Mouse (Mus musculus) gastrocnemius, postnatal 14 days (tissue): ENCODE measurements around the gene Vstm2l. TPM values are rescaled to one million over a fixed set of nuclear protein-coding genes. Genes with fewer than 3 reads are reported as not detected.

Source experiments
- DNase-seq: peaks from one replicate; pipeline ENCODE4 v3.0.0; 2021; ENCODE audit warnings: mixed read lengths
- intact Hi-C: fragments of 180-260 bp; cut with DNase I; formaldehyde crosslinking; loops from one replicate; pipeline ENCODE4 v1.15.1; 2025; ENCODE audit warnings: low total_unique reads
- total RNA-seq, 2 experiments: library from RNA; stranded (reverse); gene quantifications; 2 replicates each; pipeline ENCODE4 v1.2.3; 2021

The Vstm2l gene
- total RNA-seq, 2 experiments from 2014 or later = not detected

DNA sequence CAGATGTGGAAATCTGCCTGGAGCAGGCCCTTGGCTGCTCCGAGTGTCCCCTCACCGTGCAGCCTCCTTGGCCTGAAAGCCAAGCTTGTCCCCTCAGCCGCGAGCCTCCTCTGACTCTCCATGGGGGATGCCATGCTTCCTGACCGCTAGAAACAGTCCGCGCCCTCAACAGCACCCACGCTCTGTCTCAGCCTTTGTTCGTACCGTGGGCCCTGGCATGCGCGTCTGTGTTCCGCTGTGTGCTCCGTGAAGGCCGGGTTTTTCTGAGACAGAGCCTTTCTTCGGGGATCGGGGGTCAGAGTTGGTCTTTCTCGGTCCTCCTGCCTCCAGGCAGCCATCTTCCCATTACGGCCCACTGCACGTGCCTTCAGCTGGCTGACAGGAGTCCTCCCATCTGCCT lies 12.9 kb downstream of the Vstm2l start:
- DNase-seq = no peak
- intact Hi-C loops = no loop called here

DNA sequence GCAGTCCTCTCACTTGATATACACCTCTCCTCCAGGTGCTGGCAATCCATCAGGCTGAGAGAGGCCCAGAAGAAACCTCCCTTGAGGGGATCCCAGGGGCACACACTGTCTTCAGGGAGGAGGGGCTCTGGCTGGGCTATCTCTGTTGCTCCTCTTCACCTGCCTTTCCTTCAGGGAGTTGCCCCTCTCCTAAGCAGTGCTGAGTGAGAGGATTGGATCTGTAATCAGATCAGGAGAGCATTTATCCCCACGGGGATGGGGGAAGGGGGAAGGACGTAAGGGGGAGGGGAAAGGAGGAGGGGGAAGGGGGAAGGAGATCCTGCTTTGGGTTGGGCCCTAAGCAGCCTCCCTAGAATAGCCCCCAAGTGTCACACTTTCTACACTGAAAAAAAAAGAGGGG lies 13.4 kb downstream of the Vstm2l start:
- DNase-seq = no peak
- intact Hi-C loops = no loop called here

DNA sequence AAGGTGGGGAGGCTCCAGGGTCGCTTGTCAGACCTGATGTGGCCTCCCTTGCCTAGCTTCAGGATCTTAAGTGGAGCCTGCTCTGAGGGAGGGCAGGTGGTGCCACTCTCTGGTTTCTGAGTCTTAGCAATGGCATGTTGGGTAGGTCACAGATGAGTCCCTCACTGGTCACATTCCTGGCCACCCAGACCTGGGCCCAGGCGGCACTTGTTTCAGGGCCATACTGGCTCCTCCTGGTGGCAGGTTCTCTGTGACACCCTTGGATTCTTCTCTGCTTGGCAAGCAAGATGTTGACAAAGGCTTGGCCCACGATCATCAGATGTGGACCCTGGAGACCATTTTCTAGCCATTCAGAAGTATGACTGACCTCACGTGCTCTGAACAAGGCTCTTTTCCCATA lies 18.2 kb downstream of the Vstm2l start:
- intact Hi-C loops = no loop called here
- DNase-seq = no peak

DNA sequence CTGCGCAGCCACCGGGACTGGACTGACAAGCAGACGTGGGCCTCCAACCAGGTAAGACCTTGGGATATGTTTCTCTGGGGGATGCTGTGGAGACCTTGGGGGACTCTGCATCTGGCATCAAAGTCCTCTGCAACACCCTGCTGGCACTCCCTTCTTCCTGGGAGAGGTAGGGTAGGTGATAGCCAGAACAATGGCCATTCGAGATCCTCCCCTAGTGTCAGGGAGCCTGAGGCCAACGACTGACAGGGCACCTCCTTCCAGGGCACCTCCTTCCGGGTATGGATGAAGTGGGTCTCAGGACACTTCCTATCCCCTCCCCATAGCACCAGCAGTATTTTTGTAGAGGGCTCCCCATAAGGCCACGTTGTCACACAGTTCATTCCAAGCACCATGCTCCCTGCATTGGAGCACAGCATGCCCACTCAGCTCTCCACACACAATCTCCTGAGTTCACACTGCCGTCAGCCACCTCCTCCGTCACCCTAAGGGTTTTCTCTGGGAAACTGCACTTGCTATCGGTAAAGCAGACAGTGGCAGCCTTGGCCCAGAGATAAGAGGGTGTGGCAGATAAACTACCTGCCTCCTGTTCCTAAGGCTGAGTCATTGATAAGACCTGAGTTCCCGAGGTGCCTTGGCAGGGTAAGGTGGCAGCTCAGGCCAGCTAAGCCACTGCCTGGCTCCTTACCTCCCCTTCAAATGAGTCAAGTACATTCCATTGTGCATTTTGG lies 21.2 kb downstream of the Vstm2l start:
- intact Hi-C loops = no loop called here

DNA sequence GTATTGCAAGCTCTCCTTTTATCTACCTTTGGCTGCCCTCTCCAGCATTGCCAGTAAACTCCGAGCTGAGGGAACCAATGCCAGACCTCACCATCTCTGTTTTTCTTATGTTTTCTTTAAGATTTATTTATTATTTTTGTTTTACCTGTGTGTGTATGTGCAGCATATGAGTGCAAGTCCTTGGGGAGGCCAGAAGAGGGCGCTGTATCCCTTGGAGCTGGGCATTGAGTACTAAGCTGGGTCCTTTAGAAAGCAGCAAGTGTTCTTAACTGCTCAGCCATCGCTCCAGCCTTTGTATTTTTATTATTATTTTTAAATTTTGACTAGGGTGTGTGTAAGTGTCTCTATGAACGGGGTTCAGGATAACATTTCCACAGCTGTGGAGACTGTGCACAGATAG lies 22.2 kb downstream of the Vstm2l start:
- no peak for DNase-seq
- intact Hi-C loops = no loop called here

More for the DNA sequence above, 21.2 kb downstream of the Vstm2l start:
- no peak for DNase-seq

DNA sequence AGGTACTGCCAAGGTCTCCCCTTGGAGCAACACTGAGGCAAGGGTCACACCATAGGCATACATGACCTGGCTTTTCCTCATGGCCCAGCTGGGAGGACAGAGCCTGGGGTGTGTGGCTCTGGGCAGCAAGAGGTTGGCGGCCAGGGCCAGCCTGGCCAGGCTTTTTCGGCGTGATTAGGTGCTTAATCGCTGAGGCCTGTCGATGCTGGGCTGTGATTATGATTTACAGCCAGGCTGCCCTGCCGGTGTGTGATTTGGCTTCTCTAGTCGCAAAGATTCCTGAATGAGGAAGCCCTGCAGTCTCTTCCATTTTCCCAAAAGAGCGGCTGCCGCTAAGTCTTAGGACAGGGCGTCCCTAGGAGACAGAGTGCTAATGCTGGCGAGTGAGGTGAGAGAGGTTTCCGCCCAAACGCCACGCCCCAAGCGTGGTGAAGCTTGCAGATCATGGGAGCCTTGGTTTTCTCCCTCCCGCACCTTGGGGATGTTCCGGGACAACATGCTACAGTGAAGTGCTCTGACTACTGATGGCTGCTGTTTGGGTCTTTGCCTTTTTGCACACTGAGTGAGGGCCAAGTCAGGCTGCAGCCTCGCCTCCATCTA lies 26.2 kb downstream of the Vstm2l start:
- intact Hi-C loops = no loop called here
- DNase-seq = no peak

DNA sequence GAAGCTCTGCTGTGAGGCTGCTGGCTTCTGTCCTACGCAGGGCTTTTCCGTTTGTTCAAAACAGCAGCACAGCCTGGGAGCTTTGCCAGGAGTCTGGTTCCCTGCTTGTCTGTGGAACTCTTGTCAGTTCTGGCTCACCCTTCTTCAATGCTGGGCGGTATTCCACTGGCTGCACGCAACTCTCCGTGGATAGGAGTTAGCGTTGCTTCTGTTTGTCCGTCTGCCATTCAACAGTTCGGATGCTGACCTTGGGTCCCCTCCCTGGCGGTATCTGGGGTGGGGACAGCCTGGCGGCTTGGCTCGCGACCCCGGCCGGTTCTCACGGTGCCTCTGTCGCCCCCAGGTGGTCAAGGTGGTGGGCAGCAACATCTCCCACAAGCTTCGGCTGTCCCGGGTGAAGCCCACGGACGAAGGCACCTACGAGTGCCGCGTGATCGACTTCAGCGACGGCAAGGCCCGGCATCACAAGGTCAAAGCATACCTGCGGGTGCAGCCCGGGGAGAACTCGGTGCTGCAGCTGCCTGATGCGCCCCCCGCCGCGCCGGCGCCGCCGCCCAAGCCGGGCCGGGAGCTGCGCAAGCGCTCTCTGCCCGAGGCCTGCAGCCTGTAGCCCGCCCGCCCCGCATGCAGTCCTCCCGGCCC lies 29.2 kb downstream of the Vstm2l start:
- intact Hi-C loops = loop anchor here (2.0 kb wide), 1 partner anchor 309 kb away; no protein-coding TSS in a partner anchor
- DNase-seq = peak; percentile 76

DNA sequence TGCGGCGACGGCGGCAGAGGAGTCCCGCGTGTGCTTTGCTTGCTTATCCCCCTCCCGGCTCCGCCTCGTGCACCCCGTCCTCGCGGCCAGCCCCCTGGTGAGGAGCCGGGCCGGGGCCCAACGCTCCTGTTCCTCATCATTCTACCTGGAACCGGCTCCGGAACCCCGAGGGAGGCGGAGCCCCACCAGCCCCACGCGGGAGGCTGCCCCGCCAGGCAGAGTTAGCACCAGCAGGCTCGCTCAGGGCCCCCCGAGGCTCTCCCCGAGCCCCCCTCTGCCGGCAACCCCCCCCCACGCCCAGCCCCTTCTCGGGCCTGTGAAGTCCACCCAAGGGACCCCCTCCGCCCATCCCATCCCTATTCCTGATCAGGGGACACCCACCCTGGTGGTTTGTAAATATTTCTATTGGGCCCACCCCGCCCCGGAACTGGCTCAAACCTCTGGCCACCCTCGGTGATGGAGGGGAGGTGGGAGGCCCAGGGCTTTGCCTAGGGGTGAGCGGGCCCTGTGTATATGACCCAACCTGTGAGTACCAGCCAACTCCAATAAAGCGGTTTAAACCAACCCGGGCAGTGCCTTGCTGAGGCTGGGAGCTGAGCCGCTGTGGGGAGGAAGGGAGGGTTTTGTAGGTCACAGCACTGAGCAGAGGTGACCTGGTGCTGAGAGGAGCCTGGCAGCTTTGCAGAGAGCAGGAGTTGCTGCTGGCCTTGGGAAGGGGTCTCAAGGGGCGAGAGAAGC lies 29.9 kb downstream of the Vstm2l start:
- DNase-seq = no peak
- intact Hi-C loops = loop anchor here (2.0 kb wide), 1 partner anchor 310 kb away; no protein-coding TSS in a partner anchor

DNA sequence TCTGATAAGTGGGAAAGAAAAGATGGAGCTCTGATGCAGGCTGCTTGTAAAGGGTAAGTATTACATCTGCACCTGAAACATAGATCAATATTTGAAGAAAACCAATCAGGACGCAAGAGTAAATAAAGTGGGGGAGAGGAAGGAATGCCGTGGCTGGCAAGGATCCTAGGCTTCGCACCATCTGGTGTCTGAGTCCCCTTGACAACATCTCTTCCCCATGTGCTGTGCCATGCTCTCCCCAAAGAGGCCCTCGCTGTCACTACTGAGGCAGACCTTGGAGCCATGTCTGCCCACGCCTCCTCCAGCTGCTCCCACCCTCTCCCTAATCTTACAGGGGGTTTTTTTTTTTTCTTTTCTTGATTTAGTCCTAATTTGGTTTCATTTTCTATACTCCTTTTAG lies 39.5 kb downstream of the Vstm2l start:
- no peak for DNase-seq
- intact Hi-C loops = no loop called here

DNA sequence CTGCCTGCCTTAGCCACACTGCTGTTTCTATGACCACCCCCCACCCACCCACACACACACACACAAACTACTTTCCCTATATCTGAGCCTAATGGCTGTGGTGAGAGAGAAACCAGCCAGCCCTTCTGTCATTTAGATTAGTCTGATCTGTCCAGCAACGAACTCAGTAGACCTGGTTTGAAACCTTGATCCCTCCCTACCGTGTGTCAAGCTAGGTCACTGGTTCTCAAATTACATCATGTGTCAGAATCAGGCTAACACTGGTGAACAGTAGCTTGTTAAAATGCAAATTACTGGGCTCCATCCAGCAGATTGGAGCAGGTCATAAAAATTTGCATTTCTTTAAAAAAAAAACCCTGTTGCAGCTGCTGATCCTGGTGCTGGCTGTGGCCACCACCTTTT lies 43.3 kb downstream of the Vstm2l start:
- intact Hi-C loops = no loop called here
- DNase-seq = no peak

DNA sequence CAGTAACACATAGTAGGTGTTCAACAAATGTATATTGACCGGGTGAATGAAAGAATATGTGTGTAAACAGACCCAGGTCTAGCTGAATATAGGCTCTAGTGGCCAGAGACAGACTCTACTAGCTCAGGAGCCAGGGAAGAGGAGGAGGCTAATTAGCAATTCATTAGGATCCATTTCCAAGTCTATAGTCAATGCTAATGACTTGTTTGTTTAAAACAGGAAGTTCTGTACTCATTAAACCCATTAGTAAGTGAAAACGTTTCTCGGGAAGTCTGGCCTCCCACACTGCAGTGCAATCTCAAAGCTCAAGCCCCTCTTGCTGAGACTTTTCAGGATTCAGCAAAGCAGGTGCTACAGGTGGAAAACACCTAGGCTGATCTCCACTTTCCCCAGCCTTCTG lies 53.4 kb downstream of the Vstm2l start:
- no peak for DNase-seq
- intact Hi-C loops = no loop called here

DNA sequence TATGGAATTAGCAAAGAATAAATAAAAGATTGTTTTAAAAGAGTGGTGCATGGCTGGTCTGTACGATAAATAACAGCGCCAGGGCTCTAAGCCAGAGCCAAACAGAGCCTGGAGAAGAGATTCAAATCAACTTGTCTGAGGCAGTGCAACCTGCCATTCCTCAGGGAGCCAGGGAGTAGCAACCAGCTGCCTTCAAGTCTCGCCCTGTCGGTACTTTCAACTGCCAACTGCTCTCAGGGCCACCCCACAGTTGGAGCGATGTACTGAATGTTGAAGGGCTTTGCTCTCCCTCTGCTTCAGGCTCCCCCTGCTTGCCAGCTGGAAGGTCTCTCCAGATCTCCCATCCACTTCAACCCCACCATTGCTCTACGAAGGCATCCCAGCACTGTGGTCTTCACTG lies 55.7 kb downstream of the Vstm2l start:
- intact Hi-C loops = no loop called here
- no peak for DNase-seq

DNA sequence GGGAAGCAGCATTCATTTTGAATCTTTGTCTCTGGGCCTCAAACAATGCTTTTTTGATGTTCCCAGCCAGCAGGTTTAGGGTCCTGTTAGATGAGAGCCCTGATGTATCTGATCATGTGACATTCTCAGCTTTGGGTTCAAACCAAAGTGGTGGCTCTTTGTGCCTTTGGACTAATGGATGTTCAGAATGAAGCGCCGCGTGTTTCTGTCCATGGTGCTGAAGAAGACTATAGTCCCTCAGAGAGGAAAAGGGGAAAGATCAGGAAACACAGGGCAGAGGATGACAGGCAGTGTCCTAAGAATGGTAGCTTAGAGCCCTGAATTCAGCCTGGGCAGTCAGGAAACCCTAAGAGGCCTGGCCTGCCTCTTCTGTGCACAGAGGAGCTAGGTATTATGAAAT lies 56.2 kb downstream of the Vstm2l start:
- intact Hi-C loops = no loop called here
- peak; percentile 38 for DNase-seq

DNA sequence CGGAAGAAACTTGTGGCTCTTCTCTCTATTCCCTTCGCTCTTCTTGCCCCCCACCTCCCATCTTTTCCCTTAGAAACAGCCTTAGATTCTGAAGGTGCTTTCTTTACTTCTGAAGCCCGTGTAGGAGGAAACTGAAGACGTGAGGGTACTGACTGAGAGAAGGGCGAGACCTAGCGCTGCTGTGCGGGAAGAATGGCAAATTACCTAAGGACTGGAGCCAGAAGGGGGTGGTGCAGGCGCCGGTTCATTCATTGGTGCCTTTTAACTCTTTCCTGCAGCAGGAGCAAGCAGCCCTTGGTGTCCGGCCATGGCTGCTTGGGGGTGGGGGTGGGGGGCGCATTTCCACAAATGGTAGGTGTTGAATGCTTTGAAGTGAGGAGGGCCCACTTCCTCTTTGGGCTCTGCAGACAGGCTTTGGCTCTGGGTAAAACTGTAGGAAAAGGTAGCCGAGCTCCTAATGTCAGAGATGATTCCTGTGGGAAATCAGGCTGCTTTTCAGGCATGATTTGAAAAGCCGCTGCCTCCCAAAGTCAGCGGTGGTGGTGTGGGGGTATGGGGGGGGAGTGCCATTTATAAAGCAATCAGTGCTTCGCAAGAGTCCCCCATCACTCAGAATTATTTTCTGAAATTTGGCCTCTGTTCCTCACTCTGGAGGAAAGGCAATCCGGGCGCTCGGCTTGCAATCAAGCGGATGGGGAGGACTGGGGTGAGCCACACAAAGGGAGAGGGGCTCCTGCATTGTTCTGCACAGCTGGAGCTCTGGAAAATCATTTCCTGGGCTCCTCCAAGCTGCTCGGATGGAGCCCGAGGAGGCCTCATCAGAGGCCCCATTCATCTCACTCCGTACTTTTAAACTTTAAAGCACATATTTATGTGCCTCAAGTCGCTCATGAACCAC lies 60.4 kb downstream of the Vstm2l start:
- no peak for DNase-seq
- intact Hi-C loops = no loop called here

DNA sequence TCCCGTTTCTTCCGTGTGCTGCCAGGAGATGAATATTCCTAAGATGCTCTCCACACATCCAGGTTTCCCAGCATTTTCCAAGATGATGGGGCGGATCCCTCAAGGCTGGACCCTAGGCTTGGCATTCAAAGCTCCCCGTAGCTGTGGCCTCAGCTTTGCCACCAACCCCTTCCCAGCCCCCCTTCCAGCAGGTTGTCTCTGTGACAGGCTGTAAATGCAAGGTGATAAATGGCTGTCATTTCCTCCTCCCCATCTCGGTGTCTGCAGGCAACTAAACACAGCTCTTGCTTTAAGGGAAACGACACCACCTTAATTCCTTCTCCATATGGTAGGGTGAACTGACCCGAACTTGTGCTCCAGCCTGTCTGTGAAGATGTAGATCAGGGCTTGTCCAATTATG lies 61.1 kb downstream of the Vstm2l start:
- no peak for DNase-seq
- intact Hi-C loops = no loop called here

DNA sequence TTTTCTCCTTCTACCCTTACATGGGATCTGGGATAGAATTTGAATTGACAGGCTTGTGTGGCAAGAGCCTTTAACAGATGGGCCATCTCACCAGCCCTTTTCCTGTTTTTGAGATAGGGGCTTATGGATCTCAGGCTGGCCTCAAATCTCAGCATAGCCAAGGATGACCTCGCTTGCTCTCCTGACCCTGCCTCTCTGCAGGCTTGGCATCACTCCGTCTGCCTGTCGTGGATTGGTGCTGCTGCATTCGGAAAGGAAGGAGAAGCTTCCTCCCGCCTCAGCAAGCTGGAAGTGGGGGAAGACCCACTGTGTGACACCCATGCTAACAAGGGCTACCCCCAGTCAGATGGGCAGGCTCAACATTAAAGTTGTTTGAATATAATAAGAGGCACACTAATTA lies 64.8 kb downstream of the Vstm2l start:
- intact Hi-C loops = no loop called here
- DNase-seq = no peak

DNA sequence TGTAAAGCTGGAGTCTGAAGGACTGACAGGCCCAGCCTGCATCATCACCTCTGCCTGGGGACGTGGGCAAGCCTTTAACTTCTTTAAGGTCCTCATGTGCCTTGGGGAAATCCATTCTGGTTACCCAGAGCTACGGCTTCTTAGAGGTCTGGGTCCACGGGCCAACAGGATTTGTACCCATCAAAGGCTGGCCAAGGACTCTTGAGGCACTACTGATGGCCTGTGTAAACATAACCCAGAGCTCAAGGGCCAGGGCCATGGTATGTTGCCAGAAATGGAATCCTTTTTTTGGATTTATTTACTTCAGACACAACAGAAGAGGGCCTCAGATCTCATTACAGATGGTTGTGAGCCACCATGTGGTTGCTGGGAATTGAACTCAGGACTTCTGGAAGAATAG lies 68.3 kb downstream of the Vstm2l start:
- DNase-seq = no peak
- intact Hi-C loops = loop anchor here (10.0 kb wide), 1 partner anchor 348 kb away; no protein-coding TSS in a partner anchor

DNA sequence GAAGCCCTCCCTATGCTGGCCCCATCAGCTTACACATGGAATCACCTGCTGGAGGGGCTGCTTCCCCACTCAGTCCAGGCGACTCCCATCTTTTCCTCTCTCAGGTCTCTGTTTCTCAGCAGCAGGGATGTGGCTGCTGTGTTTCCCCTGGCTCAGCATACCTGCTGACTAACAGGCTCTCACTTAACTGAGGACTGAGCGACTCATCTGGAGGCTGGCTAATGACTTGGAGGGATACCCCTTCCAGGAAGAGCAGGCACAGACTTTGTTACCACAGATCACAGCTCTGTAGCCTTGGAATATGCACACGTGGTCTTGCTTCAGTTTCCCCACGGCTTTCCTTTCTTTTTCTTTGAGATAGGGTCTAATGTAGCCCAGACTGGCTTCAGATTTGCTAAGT lies 68.8 kb downstream of the Vstm2l start:
- intact Hi-C loops = loop anchor here (10.0 kb wide), 1 partner anchor 348 kb away; no protein-coding TSS in a partner anchor
- no peak for DNase-seq

DNA sequence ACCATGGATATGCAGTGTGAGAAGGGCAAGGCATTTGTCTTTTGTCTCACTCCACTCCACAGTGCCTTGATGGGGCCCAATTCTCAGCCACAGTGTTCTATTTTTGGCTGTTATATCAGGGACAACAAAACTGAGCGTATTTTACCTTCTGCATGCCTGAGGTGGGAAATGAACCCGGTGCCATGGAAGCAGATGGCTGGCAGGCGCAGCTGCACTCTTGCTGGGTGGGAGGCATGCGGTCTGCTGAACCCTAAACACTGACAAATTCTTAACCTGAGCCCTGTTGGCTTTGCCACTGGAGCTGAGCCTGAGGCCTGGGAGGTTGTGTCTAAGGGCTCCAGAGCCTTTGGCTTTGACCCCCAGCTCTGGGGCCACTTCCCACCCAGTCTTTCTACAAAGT lies 71.2 kb downstream of the Vstm2l start:
- DNase-seq = no peak
- intact Hi-C loops = loop anchor here (10.0 kb wide), 1 partner anchor 351 kb away; no protein-coding TSS in a partner anchor
